Mouse (Mus musculus) urinary bladder, postnatal 36 days (tissue): ENCODE data around the gene Kdelr2.
A peak's percentile ranks its signal among the peaks of the same experiment; 100 is the strongest.
"Not testable (repeated sequence)": the region's sequence is repeated elsewhere in the genome, so short reads cannot be mapped to it uniquely, and the experiment has no call there.

Experiments
- DNase-seq, 2 experiments: peaks; one replicate each; pipeline ENCODE4 v3.0.0; 2022; ENCODE audit warnings: low spot score in 2 of 2, mixed read lengths in 1 of 2

The Kdelr2 gene

GRCm38 (mm10) chr5:143403221-143404147 lies at the start of gene Kdelr2:
Gene Kdelr2 (plus strand): TSS chr5:143403838.
- DNase-seq: peak; percentile 86 to 91

- no peak for DNase-seq
Observed at GRCm38 (mm10) chr5:143356017-143356416, 47.6 kb upstream of the Kdelr2 start.

GRCm38 (mm10) chr5:143356686-143357388 lies 46.8 kb upstream of the Kdelr2 start, which contains the start of gene Grid2ip:
Gene Grid2ip (plus strand): TSS chr5:143357338.
- DNase-seq: no peak

- no peak for DNase-seq
Observed at GRCm38 (mm10) chr5:143357564-143357963, 46.1 kb upstream of the Kdelr2 start.

- DNase-seq: no peak
Observed at GRCm38 (mm10) chr5:143359263-143359662, 44.4 kb upstream of the Kdelr2 start.

GRCm38 (mm10) chr5:143360000-143360399 lies 43.6 kb upstream of the Kdelr2 start:
- DNase-seq: no peak

GRCm38 (mm10) chr5:143361428-143361827 lies 42.2 kb upstream of the Kdelr2 start:
- DNase-seq: no peak

- no peak for DNase-seq
Observed at GRCm38 (mm10) chr5:143363678-143364615, 39.7 kb upstream of the Kdelr2 start.

- DNase-seq: no peak
Observed at GRCm38 (mm10) chr5:143367931-143368330, 35.7 kb upstream of the Kdelr2 start.

GRCm38 (mm10) chr5:143369611-143370255 lies 33.9 kb upstream of the Kdelr2 start:
- DNase-seq: no peak

GRCm38 (mm10) chr5:143370416-143371145 lies 33.1 kb upstream of the Kdelr2 start:
- DNase-seq: no peak

GRCm38 (mm10) chr5:143371146-143371510 lies 32.5 kb upstream of the Kdelr2 start:
- DNase-seq: no peak

- DNase-seq: peak in 1 of 2 experiments; percentile 10
Observed at GRCm38 (mm10) chr5:143372818-143373217, 30.8 kb upstream of the Kdelr2 start.

- DNase-seq: peak; percentile 71 to 75
Observed at GRCm38 (mm10) chr5:143375242-143375641, 28.4 kb upstream of the Kdelr2 start.

- DNase-seq: no peak
Observed at GRCm38 (mm10) chr5:143376156-143376555, 27.5 kb upstream of the Kdelr2 start.

- DNase-seq: peak in 1 of 2 experiments; percentile 26
Observed at GRCm38 (mm10) chr5:143386797-143387621, 16.6 kb upstream of the Kdelr2 start.

- DNase-seq: no peak
Observed at GRCm38 (mm10) chr5:143394184-143394583, 9.5 kb upstream of the Kdelr2 start.

GRCm38 (mm10) chr5:143394966-143395365 lies 8.7 kb upstream of the Kdelr2 start:
- DNase-seq: not testable (repeated sequence)

- DNase-seq: no peak
Observed at GRCm38 (mm10) chr5:143395649-143396048, 8.0 kb upstream of the Kdelr2 start.
